Mouse (Mus musculus) urinary bladder, postnatal 4 days (tissue): ENCODE measurements around the gene Pde8b.
A peak's percentile ranks its signal among the peaks of the same experiment; 100 is the strongest.

ENCODE experiments used
- DNase-seq, 2 experiments: peaks; one replicate each; pipeline ENCODE4 v3.0.0; 2021 to 2022; ENCODE audit warnings: low spot score in 2 of 2

The Pde8b gene

DNA sequence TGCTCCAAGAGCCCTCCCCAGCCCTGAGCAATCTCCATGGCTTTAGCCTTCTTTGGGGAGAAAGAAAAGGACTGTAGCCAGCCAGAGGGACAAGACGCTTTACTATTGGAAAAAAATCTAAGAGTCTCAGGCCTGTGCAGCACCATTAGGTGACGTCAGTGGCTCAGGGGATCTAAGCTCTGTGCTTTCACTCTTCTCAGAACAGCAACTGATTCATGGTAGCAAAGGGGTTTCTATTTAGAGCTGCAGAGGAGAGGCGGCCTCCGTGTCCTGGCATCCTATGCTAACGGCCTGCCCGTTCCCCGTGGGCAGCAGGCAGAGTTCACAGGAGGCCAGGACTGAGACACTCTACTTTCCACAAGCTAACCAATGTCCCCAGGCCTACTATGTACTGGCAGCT, 169.1 kb downstream of the Pde8b start:
- DNase-seq: peak in 1 of 2 experiments; percentile 25

GRCm38 (mm10) chr13:95078492-95078891, 171.6 kb downstream of the Pde8b start:
- peak in 1 of 2 experiments; percentile 25 for DNase-seq

- DNase-seq: peak in 1 of 2 experiments; percentile 34
These were observed 172.4 kb downstream of the Pde8b start for GRCm38 (mm10) chr13:95077688-95078087.

- DNase-seq: no peak
These were observed 174.0 kb downstream of the Pde8b start for GRCm38 (mm10) chr13:95076142-95076541.

GRCm38 (mm10) chr13:95073445-95074172, 176.5 kb downstream of the Pde8b start:
- DNase-seq: peak in 1 of 2 experiments; percentile 41

GRCm38 (mm10) chr13:95070268-95070667, 179.9 kb downstream of the Pde8b start:
- no peak for DNase-seq

DNA sequence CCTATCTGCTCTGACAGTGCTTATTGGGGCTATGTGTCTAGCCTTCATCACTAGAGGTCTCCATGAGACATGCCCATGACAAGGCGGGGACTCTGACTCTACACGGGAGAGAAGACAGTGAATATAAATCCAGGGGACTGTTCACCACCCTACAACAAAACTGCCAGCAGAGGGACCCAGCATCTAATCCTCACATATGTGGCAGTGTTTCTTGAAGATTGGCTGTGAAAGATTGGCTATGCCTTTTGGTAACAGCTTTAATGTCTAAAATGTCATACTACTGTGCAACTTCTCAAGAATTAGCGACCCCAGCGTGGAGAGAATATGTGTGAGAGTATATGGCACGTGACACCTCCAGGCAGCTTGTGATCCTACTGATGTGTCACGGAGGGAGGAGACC, 182.3 kb downstream of the Pde8b start:
- DNase-seq: no peak

DNA sequence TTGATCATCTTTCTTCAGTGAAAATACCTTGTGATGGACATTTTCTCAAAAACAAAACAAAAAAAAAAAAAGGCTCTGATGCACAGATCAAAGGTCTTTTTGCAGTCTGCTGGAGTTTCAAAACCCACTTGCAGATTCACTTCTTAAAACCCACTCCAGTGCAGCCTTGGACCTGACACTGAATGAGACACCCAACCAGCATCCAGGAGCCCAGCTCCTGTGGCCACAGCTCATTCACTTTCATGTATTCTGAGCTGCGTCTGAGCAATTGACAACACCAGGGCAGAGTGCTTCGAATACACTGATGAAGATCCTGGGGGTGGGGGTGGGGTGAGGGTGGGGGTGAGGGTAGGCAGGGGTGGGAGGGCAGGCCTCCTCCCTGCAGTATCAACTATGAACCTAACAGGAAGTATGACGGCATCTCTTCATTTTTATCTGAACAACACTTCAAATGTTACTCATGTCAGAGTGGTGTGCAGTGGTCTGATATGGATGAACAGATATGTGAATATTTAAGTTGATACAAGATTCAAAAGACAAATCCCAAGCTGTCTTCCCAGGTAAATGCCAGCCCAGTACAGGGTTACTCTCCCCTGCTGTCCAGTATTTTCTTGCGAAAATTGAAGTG, 186.6 kb downstream of the Pde8b start:
- no peak for DNase-seq

- peak in 1 of 2 experiments; percentile 30 for DNase-seq
These were observed 191.3 kb downstream of the Pde8b start for GRCm38 (mm10) chr13:95058885-95059284.

GRCm38 (mm10) chr13:95056501-95057280, 193.4 kb downstream of the Pde8b start:
- no peak for DNase-seq

GRCm38 (mm10) chr13:95055742-95056388, 194.3 kb downstream of the Pde8b start:
- DNase-seq: no peak

GRCm38 (mm10) chr13:95052421-95052820, 197.7 kb downstream of the Pde8b start:
- DNase-seq: peak in 1 of 2 experiments; percentile 43

DNA sequence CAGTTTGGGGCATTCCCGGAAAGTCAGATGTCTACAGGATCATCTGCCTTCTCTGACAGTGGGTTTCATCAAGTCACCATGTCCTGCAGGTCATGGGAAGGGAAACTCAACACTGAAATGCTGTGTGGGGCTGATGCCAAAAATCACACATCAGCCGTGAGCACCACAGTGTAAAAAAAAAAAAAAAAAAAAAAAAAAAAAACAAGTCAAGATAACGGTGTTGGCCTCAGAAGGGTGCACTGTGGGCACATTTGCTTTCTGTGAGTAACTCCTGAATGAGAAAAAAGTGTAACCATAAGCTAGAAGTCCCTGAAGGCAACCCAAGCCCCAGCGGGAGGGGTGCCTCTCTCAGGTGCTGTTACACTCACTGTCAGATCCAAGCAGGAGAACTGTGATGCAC, 199.7 kb downstream of the Pde8b start:
- DNase-seq: peak in 1 of 2 experiments; percentile 30

- no peak for DNase-seq
These were observed 206.0 kb downstream of the Pde8b start for GRCm38 (mm10) chr13:95044108-95044507.

DNA sequence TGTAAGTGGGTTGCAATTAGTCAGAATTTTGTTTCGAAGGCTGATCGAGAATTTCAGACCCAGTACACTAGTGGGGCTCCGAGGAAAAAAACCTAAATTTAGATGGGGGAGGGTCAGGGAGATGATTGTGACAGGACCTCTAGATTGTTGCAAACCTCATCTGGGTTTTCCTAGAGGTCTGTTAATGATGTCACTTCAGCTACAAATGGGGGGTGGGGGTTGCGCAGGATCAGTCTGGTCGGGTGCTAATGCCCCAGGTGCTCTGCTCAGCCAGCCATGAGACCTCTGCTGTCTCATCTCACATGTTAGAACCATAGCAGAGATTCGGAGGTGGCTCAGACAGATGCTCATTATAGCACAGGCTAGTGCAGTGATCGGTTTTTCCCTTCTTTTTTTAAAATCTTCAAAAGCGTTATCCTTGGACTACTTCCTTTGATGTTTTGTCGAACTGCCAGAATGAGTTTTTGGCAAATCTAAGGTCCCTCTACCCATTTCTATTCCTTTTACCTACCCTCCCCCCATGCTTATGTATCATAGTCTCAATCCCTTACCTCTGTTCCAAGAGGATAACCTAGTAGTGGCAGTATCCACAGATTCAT, 209.9 kb downstream of the Pde8b start:
- DNase-seq: no peak

- no peak for DNase-seq
These were observed 211.9 kb downstream of the Pde8b start for GRCm38 (mm10) chr13:95038200-95038599.

DNA sequence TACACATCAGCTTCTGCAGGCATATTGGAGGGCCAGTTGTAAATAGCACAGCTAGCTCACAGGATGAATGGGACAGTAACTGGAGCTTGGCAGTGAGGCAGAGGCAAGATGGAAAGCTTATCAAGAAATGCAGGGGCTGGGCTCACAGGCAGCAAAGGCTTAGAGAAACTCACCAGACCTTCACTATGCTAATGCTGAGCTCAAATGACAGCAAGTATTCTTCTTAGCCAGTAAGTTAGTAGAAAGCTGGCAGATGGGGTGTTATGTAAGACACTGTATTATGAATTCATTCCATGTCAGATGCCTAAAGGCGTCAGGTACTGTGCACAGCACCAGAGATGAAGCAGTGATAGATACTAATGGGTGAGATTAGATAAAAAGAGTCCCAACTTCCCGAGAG, 215.4 kb downstream of the Pde8b start:
- no peak for DNase-seq

DNA sequence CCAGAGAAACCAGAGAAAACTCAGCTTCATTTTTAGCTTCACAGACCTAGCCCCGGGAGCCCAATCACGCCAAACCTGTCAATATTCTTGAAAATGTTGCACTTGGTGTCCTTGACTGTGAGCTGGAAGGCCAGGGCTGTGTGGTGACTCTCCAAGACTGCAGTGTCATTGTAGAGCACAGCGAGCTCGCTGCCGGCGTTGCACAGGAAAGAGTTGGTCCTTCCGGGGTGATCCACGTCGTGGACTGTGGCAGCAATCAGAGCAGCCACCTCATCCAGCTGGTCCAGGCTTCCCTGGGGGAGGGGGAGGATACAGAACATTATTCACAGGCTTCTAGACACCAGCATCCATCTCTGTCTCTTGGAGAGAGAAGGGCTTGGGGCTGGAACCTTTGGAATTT, 216.0 kb downstream of the Pde8b start:
- no peak for DNase-seq

DNA sequence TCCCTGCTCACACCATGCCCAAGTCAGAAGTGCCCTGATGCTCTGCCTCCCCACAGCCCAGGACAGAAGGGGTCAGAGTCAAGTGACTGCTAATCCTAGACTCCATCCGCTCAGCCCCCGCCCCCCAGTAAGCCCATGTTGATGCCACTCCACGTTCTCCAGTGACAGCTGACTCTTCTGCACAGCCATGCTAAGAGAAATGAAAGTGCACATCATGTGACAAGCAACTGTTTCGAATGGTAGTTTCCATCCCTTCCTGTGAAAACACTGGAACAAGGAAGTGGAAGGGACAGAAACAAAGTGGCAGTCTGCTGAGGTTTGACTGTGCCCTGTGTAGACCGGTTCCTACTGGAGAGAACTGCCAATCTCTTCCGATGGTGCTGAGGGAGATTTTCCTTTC, 217.2 kb downstream of the Pde8b start:
- DNase-seq: no peak

GRCm38 (mm10) chr13:95032127-95032831, 217.9 kb downstream of the Pde8b start:
- DNase-seq: no peak

- DNase-seq: no peak
These were observed 219.3 kb downstream of the Pde8b start for GRCm38 (mm10) chr13:95030828-95031227.
